Mouse (Mus musculus) gastrocnemius, adult 18-20 months (tissue): ENCODE measurements around the gene Vmn1r71. TPM values are rescaled to one million over a fixed set of nuclear protein-coding genes. Genes with fewer than 3 reads are reported as not detected.
"Not testable (repeated sequence)": the region's sequence is repeated elsewhere in the genome, so short reads cannot be mapped to it uniquely, and the experiment has no call there.

Source experiments
- DNase-seq: peaks from one replicate; pipeline ENCODE4 v3.0.0; 2021; ENCODE audit warnings: low spot score
- long read RNA-seq, 2 experiments: library from polyadenylated mRNA; stranded (forward); transcript quantifications; one replicate each; pipeline ENCODE4 v2.0.0; 2021
- total RNA-seq, 2 experiments: library from RNA; stranded (reverse); gene quantifications; 2 replicates each; pipeline ENCODE4 v1.2.3; 2021

Vmn1r71 gene
- not detected for total RNA-seq
- long read RNA-seq, experiment 1: 0 reads
- long read RNA-seq, experiment 2: 0 reads

DNA sequence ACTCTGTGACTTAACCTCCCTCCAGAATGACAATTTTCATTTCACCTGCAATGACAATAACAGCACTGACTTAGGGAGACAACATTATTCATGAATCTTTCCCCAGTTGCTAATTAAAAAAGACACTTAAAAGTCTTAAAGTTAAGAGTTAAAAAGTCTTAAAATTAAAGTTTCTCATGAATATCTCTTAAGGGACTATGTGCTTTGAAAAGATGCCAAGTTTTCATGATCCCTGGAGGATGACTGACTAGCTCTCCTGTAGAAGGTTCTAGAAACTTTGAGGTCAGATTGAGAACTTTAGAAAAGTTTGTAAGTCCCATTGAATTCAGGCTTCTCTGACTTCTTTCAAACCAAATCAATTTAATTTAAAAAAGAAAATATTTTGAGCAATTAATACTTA lies at the start of gene Vmn1r71:
Gene Vmn1r71 (minus strand): TSS at position 101 of the 400 bp plus-strand sequence.
- DNase-seq: no peak

DNA sequence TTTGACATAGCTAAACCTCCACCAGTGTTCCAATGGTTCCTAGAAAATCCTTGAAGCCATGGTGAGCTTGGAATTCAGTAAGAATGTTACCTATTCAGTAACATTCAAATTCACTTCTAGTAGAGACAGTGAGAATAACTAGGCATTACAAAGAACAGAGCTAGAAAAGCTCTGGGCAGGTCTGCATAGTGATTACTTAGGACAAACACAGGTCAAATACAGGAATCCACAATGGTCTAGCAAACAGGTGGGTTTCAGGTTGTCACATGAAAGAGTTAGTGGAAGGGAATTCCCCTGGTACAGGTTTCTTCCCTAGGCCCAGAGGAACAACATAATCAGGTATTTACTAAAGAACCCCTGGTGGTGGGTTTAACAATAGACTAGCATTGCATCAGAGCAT lies 3.4 kb upstream of the Vmn1r71 start:
- DNase-seq: not testable (repeated sequence)

Other genes with a start within 250 kb of the Vmn1r71 start
- gene Vmn1r68, start 195.9 kb downstream of the Vmn1r71 start, total RNA-seq: not detected
- gene Vmn1r69, start 140.7 kb downstream of the Vmn1r71 start, total RNA-seq: not detected
- not detected for gene Vmn1r70, start 122.8 kb downstream of the Vmn1r71 start, total RNA-seq
- not detected for gene Nlrp4b, start 66.6 kb downstream of the Vmn1r71 start, total RNA-seq
- not detected for gene Zscan4b, start 150.7 kb upstream of the Vmn1r71 start, total RNA-seq